Mouse (Mus musculus): ENCODE measurements at regions not wholly inside any gene's neighbourhood (a gene's known extent, or its start where the extent isn't known, plus 50 kb on each side); places are given as distances from the start of the nearest gene placed in this dataset.

- H3K27me3 ChIP-seq: no peaks in the 10 kb centered on the region
- H3K36me3 ChIP-seq: no peaks in the 10 kb centered on the region
- ATAC-seq (ENCODE audit: insufficient number of reproducible peaks, insufficient read depth, low FRiP score, low TSS enrichment, low read depth): no peak
- H3K9me3 ChIP-seq: no peaks in the 10 kb centered on the region
- H3K4me1 ChIP-seq (replicated peaks): no peaks in the 10 kb centered on the region
- H3K4me3 ChIP-seq (replicated peaks): no peak overlapping the region
- H3K9ac ChIP-seq (replicated peaks): no peak overlapping the region
- H3K27ac ChIP-seq: no peak overlapping the region
- H3K4me2 ChIP-seq: no peak overlapping the region
- WGBS: 90% methylated on average over 6 of the region's 6 CpGs
Measured at GRCm38 (mm10) chr5:64431624-64432023, 275.5 kb downstream of the Tbc1d1 start.

GRCm38 (mm10) chr5:64433786-64434185, 277.7 kb downstream of the Tbc1d1 start:
- 94% methylated on average over 5 of the region's 5 CpGs for WGBS
- Histone ChIP-seq H3K4me2 (no peak overlapping the region), H3K27ac (no peak overlapping the region), H3K4me3 (replicated peaks) (no peak overlapping the region), H3K36me3 (no peaks in the 10 kb centered on the region), H3K9me3 (no peaks in the 10 kb centered on the region), H3K4me1 (replicated peaks) (0 out of 2 replicates have a peak, but pooled peaks cover 5% of the 10 kb centered on the region), H3K9ac (replicated peaks) (no peak overlapping the region), H3K27me3 (no peaks in the 10 kb centered on the region)
- ATAC-seq (ENCODE audit: insufficient number of reproducible peaks, insufficient read depth, low FRiP score, low TSS enrichment, low read depth): no peak

GRCm38 (mm10) chr5:64435491-64435890, 279.4 kb downstream of the Tbc1d1 start:
- H3K36me3 ChIP-seq: no peaks in the 10 kb centered on the region
- no peaks in the 10 kb centered on the region for H3K27me3 ChIP-seq
- no peak overlapping the region for H3K9ac ChIP-seq (replicated peaks)
- no peak overlapping the region for H3K27ac ChIP-seq
- no peak overlapping the region for H3K4me3 ChIP-seq (replicated peaks)
- no peak for ATAC-seq (ENCODE audit: insufficient number of reproducible peaks, insufficient read depth, low FRiP score, low TSS enrichment, low read depth)
- no peak overlapping the region for H3K4me2 ChIP-seq
- H3K4me1 ChIP-seq (replicated peaks): 0 out of 2 replicates have a peak, but pooled peaks cover 5% of the 10 kb centered on the region
- no peaks in the 10 kb centered on the region for H3K9me3 ChIP-seq
- 39% methylated on average over 3 of the region's 3 CpGs for WGBS

DNA sequence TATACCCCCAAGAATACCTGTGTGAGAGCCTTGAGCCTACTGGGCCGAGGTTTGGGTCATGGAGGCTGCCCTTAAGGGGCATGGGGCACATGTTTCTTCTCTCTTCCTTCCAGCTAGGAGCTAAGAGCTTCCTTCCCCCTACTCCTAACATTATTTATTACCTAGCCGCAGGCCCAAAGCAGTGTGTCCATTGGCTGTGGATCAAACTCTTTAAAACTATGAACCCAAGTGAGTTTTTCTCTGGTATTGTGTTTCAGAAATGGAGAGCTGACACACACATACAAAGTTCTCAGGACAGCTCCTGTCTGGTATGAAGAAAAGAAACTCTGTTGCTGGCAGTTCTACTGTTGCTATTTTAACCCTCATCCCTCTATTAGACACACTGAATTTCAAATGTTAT, 279.9 kb downstream of the Tbc1d1 start:
- Histone ChIP-seq H3K4me2 (no peak overlapping the region), H3K4me3 (replicated peaks) (no peak overlapping the region), H3K36me3 (no peaks in the 10 kb centered on the region), H3K9ac (replicated peaks) (no peak overlapping the region), H3K9me3 (no peaks in the 10 kb centered on the region), H3K4me1 (replicated peaks) (0 out of 2 replicates have a peak, but pooled peaks cover 5% of the 10 kb centered on the region), H3K27ac (no peak overlapping the region), H3K27me3 (no peaks in the 10 kb centered on the region)
- WGBS: 76% methylated on average over 2 of the region's 2 CpGs
- no peak for ATAC-seq (ENCODE audit: insufficient number of reproducible peaks, insufficient read depth, low FRiP score, low TSS enrichment, low read depth)

DNA sequence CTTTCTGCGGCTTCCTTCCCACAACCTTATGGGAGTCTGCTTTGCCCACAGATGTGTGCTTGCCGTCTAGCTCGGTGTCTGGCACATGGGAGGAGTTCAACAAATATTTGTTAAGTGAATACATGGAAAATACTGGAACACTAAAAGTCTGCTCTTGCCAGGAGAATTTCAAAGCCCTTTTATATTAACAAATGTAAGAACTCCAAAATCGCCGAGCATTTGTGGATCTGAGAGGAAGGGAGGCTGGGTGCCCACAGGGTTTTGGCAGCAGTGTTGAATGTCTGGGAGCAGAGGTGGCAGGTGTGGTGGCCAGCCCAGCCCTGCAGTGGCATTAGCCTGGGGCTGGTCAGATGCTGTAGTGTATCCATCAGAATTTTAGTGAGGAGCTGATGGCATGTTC, 281.6 kb downstream of the Tbc1d1 start:
- no peak for ATAC-seq (ENCODE audit: insufficient number of reproducible peaks, insufficient read depth, low FRiP score, low TSS enrichment, low read depth)
- no peak overlapping the region for H3K4me2 ChIP-seq
- H3K27me3 ChIP-seq: no peaks in the 10 kb centered on the region
- no peaks in the 10 kb centered on the region for H3K36me3 ChIP-seq
- no peak overlapping the region for H3K4me3 ChIP-seq (replicated peaks)
- 0 out of 2 replicates have a peak, but pooled peaks cover 5% of the 10 kb centered on the region for H3K4me1 ChIP-seq (replicated peaks)
- WGBS: 86% methylated on average over 5 of the region's 5 CpGs
- H3K9me3 ChIP-seq: no peaks in the 10 kb centered on the region
- H3K27ac ChIP-seq: no peak overlapping the region
- H3K9ac ChIP-seq (replicated peaks): no peak overlapping the region

- H3K27me3 ChIP-seq: no peaks in the 10 kb centered on the region
- 73% methylated on average over 13 of the region's 13 CpGs for WGBS
- no peak for ATAC-seq (ENCODE audit: insufficient number of reproducible peaks, insufficient read depth, low FRiP score, low TSS enrichment, low read depth)
Measured at GRCm38 (mm10) chr5:64438446-64439134, 282.5 kb downstream of the Tbc1d1 start.

GRCm38 (mm10) chr5:64447847-64448246, 291.7 kb downstream of the Tbc1d1 start:
- Histone ChIP-seq H3K9me3 (no peaks in the 10 kb centered on the region), H3K4me2 (no peak overlapping the region), H3K27ac (no peak overlapping the region), H3K4me3 (replicated peaks) (no peak overlapping the region), H3K4me1 (replicated peaks) (no peaks in the 10 kb centered on the region; the same call in 1 of the 2 replicates), H3K36me3 (no peaks in the 10 kb centered on the region), H3K9ac (replicated peaks) (no peak overlapping the region), H3K27me3 (no peaks in the 10 kb centered on the region)
- WGBS: 48% methylated on average over 4 of the region's 4 CpGs
- no peak for ATAC-seq (ENCODE audit: insufficient number of reproducible peaks, insufficient read depth, low FRiP score, low TSS enrichment, low read depth)

More at GRCm38 (mm10) chr5:64438446-64439134, 282.5 kb downstream of the Tbc1d1 start:
- Histone ChIP-seq H3K4me2 (no peak overlapping the region), H3K9me3 (no peaks in the 10 kb centered on the region), H3K4me3 (replicated peaks) (no peak overlapping the region), H3K4me1 (replicated peaks) (0 out of 2 replicates have a peak, but pooled peaks cover 5% of the 10 kb centered on the region), H3K9ac (replicated peaks) (no peak overlapping the region), H3K36me3 (no peaks in the 10 kb centered on the region), H3K27ac (no peak overlapping the region)

GRCm38 (mm10) chr5:64452668-64453334, 296.7 kb downstream of the Tbc1d1 start:
- Histone ChIP-seq H3K9me3 (no peaks in the 10 kb centered on the region), H3K4me1 (replicated peaks) (no peaks in the 10 kb centered on the region; the same call in 1 of the 2 replicates), H3K36me3 (no peaks in the 10 kb centered on the region), H3K27ac (no peak overlapping the region), H3K9ac (replicated peaks) (no peak overlapping the region), H3K27me3 (no peaks in the 10 kb centered on the region), H3K4me2 (no peak overlapping the region), H3K4me3 (replicated peaks) (no peak overlapping the region)
- WGBS: 7% methylated on average over 1 of the region's 1 CpGs
- ATAC-seq (ENCODE audit: insufficient number of reproducible peaks, insufficient read depth, low FRiP score, low TSS enrichment, low read depth): no peak

GRCm38 (mm10) chr5:64459807-64460206, 303.7 kb downstream of the Tbc1d1 start:
- ATAC-seq (ENCODE audit: insufficient number of reproducible peaks, insufficient read depth, low FRiP score, low TSS enrichment, low read depth): no peak
- no peak overlapping the region for H3K9ac ChIP-seq (replicated peaks)
- H3K4me1 ChIP-seq (replicated peaks): peaks cover 10% of the 10 kb centered on the region; the same call in 1 of the 2 replicates
- H3K27ac ChIP-seq: no peak overlapping the region
- H3K4me3 ChIP-seq (replicated peaks): no peak overlapping the region
- WGBS: 80% methylated on average over 5 of the region's 5 CpGs
- H3K9me3 ChIP-seq: no peaks in the 10 kb centered on the region
- H3K27me3 ChIP-seq: no peaks in the 10 kb centered on the region
- no peaks in the 10 kb centered on the region for H3K36me3 ChIP-seq
- H3K4me2 ChIP-seq: no peak overlapping the region

- H3K4me1 ChIP-seq (replicated peaks): peaks cover 10% of the 10 kb centered on the region; the same call in 1 of the 2 replicates
- no peaks in the 10 kb centered on the region for H3K27me3 ChIP-seq
- H3K4me2 ChIP-seq: no peak overlapping the region
- H3K27ac ChIP-seq: no peak overlapping the region
- no peak for ATAC-seq (ENCODE audit: insufficient number of reproducible peaks, insufficient read depth, low FRiP score, low TSS enrichment, low read depth)
- WGBS: 78% methylated on average over 1 of the region's 1 CpGs
- no peaks in the 10 kb centered on the region for H3K36me3 ChIP-seq
- H3K4me3 ChIP-seq (replicated peaks): no peak overlapping the region
- no peaks in the 10 kb centered on the region for H3K9me3 ChIP-seq
- H3K9ac ChIP-seq (replicated peaks): no peak overlapping the region
Measured at GRCm38 (mm10) chr5:64460891-64461290, 304.8 kb downstream of the Tbc1d1 start.

DNA sequence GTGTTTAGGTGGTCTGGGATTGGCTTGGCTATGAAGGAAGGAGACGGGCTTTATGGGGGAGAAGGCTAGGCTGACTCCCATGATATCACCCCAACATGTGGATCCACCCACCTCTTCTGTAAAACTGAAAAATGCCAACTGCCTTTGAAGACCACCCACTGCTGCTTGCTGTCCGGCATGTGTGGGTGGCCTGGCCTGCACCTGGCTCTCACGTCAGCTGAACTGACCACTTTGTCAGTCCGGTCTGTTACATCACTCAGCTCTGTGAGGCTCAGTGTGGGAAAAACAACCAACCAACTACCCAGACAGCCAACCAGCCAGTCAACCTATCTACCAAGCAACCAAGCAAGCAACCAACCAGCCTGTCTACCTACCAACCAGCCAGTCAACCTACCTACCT, 305.5 kb downstream of the Tbc1d1 start:
- H3K4me1 ChIP-seq (replicated peaks): peaks cover 10% of the 10 kb centered on the region; the same call in 1 of the 2 replicates
- H3K9ac ChIP-seq (replicated peaks): no peak overlapping the region
- no peak for ATAC-seq (ENCODE audit: insufficient number of reproducible peaks, insufficient read depth, low FRiP score, low TSS enrichment, low read depth)
- 87% methylated on average over 4 of the region's 4 CpGs for WGBS
- no peak overlapping the region for H3K4me3 ChIP-seq (replicated peaks)
- no peak overlapping the region for H3K4me2 ChIP-seq
- H3K36me3 ChIP-seq: no peaks in the 10 kb centered on the region
- H3K9me3 ChIP-seq: no peaks in the 10 kb centered on the region
- no peaks in the 10 kb centered on the region for H3K27me3 ChIP-seq
- H3K27ac ChIP-seq: no peak overlapping the region

All from limb, embryonic 12.5 days (tissue).